Mouse (Mus musculus) Patski (cell line): Measurements from ENCODE around the gene Trim26. TPM values are rescaled to one million over a fixed set of nuclear protein-coding genes. Genes with fewer than 3 reads are reported as not detected.
"Not testable (repeated sequence)": the region's sequence is repeated elsewhere in the genome, so short reads cannot be mapped to it uniquely, and the experiment has no call there.

Experiments used
- ATAC-seq: fragments of 100-300 bp; one replicate; pipeline ENCODE4 v1.8.0; 2021
- CTCF ChIA-PET: fragments of 350-600 bp; sonication (Branson Sonifier 250); formaldehyde crosslinking; loops from one replicate; lab custom pipeline; 2022; ENCODE audit warnings: inconsistent platforms; lab: Charles Lee
- POLR2A ChIA-PET: fragments of 350-600 bp; sonication (Branson Sonifier 250); formaldehyde crosslinking; loops from one replicate; lab custom pipeline; 2022; ENCODE audit warnings: antibody characterized with exemption, inconsistent platforms; lab: Charles Lee
- DNase-seq: peaks from one replicate; pipeline ENCODE4 v3.0.0-alpha.2; 2011; ENCODE audit warnings: low read depth, low spot score
- H3K27me3 ChIP-seq: fragments of 371-371 bp; one replicate; pipeline ENCODE4 v1.5.1; 2021
- CTCF ChIP-seq: fragments of 100-300 bp; IDR thresholded peaks from one replicate; pipeline ENCODE4 v1.5.1; 2021
- in situ Hi-C: fragments of 300-500 bp; cut with MboI; formaldehyde crosslinking; loops from 3 replicates; pipeline ENCODE4 v1.11.1; 2018; ENCODE audit warnings: low pct_unique_long_range_greater_than_20kb, mixed read lengths
- polyA plus RNA-seq: library from polyadenylated mRNA; unstranded; gene quantifications from one replicate; pipeline ENCODE4 v1.2.3, GENCODE M21; 2021

Trim26 gene
- polyA plus RNA-seq, 1 experiment from 2014 or later: 38.9 TPM

DNA sequence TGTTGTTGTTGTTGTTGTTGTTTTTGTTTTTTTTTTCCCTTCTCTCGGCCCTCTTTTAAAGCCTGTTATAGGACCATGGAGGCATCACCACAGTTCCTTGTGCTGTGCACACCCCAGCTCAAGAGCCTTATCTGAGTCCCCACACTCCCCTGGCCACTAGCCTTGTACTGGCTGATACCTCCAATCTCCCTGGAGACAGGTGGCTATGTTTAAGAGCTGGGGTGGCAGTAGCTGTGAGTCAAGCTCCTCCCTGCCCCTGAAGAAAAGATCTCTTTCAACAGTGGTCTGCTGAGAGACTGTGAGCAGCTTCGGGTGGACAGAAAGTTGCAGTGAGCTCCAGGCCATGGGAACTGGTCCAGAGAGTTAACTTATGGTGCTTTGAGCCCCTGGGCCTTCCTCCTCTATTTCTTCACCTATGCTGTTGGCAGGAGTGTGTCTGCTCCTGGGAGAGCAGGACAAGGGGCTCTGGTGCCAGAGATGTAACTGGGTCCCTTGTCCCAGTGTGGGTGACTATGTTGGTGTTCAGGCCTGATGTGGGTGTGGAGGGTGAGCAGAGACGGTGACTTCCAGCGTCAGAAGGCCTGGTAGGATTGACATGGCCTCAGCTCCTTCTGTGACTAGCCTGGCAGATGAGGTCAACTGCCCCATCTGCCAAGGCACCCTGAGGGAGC lies 32.5 kb downstream of the Trim26 start, which contains the start of gene Trim10:
Trim10 (plus strand) TSS at position 291 of the 671 bp plus-strand sequence.
- CTCF ChIA-PET: interaction anchor here (1.1 kb wide), 1 partner anchor 12 kb away, joined by 3 read pairs; no protein-coding TSS in a partner anchor
- DNase-seq (no peak), ATAC-seq (no peak)
- POLR2A ChIA-PET: no interaction called here
- no peak for TF ChIP-seq CTCF
- H3K27me3 ChIP-seq: peaks cover 4% of the 10 kb centered on the region
- in situ Hi-C loops: no loop called here

DNA sequence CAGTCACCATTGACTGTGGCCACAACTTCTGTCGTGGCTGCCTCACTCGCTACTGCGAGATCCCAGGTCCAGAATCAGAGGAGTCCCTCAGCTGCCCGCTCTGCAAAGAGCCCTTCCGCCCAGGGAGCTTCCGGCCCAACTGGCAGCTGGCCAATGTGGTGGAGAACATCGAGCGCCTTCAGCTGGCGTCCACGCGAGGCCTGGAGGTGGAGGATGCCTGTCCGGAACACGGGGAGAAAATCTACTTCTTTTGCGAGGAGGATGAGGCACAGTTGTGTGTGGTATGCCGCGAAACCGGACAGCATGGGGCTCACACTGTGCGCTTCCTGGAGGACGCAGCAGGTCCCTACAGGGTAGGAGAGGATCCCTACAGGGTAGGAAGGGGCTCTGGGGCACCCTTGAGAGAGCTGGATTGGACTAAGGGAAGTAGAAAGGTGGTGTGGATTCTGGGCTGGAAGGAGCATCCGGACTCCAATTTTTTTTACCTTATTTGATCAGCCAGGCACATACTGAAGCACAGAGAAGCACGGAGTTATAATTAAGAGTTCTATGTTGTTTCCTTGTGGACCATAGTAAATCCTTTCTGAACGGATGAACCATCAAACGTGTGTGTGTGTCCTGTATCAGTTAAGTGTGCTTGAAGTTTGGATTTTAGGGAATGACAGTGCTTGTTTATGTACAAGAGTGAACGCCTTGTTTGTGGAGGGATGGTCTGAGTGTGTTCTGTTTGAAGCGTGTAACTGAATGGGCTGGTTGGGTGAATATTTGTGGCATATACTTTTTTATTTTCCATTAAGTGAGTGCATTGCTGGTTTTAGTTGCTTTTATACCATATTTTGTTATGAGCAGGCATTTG lies 33.2 kb downstream of the Trim26 start:
- POLR2A ChIA-PET: no interaction called here
- in situ Hi-C loops: no loop called here
- no peak for ATAC-seq
- no peak for DNase-seq
- TF ChIP-seq CTCF: no peak
- CTCF ChIA-PET: interaction anchor here (1.1 to 1.7 kb wide), 3 partner anchors 11 to 46 kb away, joined by 3 to 4 read pairs (median 3); no protein-coding TSS in a partner anchor
- H3K27me3 ChIP-seq: peaks cover 4% of the 10 kb centered on the region

DNA sequence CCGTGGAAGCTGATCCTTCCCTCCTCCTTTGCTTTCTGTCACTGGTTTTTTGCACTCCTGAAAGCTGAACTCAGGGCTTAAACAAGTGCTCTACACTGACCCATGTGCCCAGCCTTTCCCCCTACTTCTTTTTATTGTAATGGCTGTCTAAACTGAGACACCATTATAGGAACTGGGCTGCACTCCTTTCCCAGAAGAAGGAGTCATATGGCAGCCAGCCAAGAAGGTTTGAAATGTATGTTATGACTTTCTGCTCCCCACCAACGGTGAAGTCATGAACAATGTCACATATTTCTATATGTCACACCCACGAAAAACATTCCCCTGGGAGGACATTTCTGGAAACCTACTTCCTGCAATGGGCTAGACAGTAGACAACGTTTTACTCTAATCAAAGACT lies 37.7 kb downstream of the Trim26 start:
- in situ Hi-C loops: no loop called here
- no peak for ATAC-seq
- no peak for TF ChIP-seq CTCF
- ChIA-PET POLR2A (no interaction called here), CTCF (no interaction called here)
- no peak for DNase-seq
- no peaks in the 10 kb centered on the region for H3K27me3 ChIP-seq

DNA sequence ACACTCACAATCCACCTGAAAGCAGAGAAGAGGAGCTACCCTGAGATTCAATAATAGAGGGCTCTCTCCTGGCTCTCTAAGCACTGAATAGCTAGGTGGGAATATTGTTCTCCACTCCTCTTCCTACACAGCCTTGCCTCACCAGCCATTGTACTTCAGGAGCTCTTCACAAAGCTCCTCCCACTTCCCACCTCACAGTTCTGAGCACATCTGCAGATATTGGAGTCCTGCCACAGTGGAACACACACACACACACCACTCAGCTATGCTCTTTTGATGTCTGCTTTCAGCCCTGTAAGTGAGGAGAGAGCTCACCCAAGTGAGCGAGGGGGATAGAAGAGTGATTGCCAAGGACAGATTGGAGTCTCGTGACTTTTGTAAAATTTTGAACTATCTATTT lies 46.4 kb downstream of the Trim26 start:
- POLR2A ChIA-PET: no interaction called here
- in situ Hi-C loops: no loop called here
- no peak for DNase-seq
- ATAC-seq: no peak
- CTCF ChIA-PET: interaction anchor here (1.1 to 1.6 kb wide), 4 partner anchors 9 to 30 kb away, joined by 3 to 7 read pairs (median 4); no protein-coding TSS in a partner anchor
- no peak for TF ChIP-seq CTCF
- peaks cover 8% of the 10 kb centered on the region for H3K27me3 ChIP-seq

DNA sequence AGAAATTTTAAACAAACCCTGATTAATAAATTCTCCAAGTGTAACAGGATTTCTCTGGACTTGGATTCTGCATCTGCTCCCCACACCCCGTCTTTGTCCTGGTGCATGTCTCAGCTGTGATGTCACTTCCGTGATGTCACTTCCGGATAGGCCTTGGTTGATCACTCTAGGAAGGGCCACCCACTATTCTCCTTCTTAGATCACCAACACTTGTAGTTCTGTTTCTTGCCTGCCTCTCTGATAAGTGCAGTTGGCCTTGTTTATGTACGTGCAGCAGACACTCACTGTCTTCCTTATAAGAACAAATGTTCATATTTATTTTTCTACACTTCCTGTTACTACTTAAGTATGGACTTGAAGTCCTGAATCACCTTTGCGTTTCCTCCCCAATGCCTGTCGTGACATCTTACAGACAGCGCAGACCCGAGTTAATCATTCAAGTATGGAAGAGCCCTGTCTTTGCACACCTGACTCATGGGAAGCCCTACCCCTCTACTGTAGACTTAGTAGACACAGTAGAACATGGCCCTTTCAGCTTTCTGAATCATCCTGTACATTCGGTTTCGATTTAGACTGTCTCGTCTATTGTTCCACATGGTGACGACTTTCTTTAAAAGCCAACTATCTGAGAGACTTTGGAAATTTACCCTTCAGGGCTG lies 48.3 kb downstream of the Trim26 start:
- CTCF ChIA-PET: interaction anchor here (1.0 kb wide), 1 partner anchor 9 kb away, joined by 3 read pairs; no protein-coding TSS in a partner anchor

DNA sequence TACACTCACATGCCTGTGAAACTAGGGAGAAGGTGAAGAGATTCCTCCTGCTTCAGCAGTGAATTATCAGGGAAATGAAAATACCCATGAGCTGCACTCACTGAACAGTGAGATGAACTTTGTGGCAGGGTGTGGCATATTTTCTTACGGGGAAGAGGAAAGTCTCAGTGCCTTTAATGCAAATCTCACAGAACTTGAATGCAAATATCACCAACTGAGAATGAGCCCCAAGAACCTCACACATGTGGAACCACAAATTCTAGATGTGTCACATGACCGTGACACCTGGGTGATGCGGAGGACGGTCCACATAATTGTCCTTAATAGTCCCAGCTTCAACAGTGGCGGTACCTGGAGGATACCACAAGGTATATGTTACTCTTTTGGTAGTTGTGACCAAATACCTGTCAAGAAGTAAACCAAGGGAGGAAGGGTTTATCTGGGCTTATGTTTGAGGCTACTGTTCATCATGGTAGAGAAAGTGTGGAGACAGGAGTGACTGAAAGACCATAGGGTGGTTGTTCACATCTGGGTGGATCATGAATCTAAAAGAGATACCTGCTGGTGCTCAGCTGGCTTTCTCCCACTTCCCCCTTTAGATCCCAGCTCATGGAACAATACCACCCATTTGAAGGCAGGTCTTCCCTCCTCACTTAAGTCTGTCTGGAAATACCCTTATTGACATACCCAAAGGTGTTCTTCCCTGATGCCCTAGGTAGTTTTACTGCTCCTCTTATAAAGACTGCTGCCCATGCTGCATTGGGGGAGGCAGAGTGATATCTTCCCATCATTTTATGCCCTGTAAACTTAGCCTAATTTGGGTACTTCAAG lies 53.4 kb downstream of the Trim26 start, which contains the start of gene Trim40:
Trim40 (minus strand) TSS at position 51 of the 831 bp plus-strand sequence.
- TF ChIP-seq CTCF: no peak
- DNase-seq: no peak
- in situ Hi-C loops: loop anchor here (5.0 kb wide), 2 partner anchors 162 to 312 kb away; partner anchors contain the start of gene Olfr94
- ChIA-PET CTCF (interaction anchor here (5.9 kb wide), 1 partner anchor 23 kb away, joined by 51 read pairs; no protein-coding TSS in a partner anchor), POLR2A (no interaction called here)
- ATAC-seq: no peak
- peaks cover 22% of the 10 kb centered on the region for H3K27me3 ChIP-seq

More for the DNA sequence above, 48.3 kb downstream of the Trim26 start:
- in situ Hi-C loops: no loop called here
- DNase-seq: no peak
- H3K27me3 ChIP-seq: peaks cover 18% of the 10 kb centered on the region
- TF ChIP-seq CTCF: no peak
- POLR2A ChIA-PET: no interaction called here
- no peak for ATAC-seq

DNA sequence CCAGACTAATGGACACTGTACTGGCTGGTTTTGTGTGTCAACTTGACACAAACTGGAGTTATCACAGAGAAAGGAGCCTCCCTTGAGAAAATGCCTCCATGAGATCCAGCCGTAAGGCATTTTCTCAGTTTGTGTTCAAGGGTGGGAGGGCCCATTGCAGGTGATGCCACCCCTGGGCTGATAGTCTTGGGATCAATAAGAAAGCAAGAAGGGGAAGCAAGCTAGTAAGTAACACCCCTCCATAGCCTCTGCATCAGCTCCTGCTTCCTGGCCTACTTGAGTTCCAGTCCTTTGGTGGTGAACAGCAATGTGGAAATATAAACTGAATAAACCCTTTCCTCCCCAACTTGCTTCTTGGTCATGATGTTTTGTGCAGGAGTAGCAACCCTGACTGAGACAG lies 54.6 kb downstream of the Trim26 start:
- CTCF ChIA-PET: interaction anchor here (0.8 to 5.9 kb wide), 13 partner anchors 12 to 313 kb away, joined by 3 to 51 read pairs (median 7); no protein-coding TSS in a partner anchor
- peaks cover 22% of the 10 kb centered on the region for H3K27me3 ChIP-seq
- POLR2A ChIA-PET, DNase-seq, ATAC-seq: not testable (repeated sequence)
- in situ Hi-C loops: loop anchor here (5.0 kb wide), 2 partner anchors 161 to 311 kb away; partner anchors contain the start of gene Olfr94

DNA sequence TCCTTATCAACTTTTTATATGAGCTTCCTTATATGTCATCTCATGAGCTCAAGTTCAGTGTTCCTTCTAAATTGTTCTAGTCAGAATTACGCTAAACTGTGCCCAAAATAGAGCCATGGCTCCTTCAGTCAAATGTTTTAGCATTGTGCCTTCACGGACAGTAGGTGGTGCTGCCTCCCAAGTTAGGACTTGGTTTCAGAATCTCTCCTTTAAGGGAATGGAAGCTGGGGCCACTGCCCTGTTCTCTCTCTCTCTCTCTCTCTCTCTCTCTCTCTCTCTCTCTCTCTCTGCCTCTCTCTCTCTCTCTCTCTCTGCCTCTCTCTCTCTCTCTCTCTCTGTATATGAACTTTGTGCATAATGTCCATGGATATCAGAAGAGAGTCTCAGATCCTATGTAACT lies 55.4 kb downstream of the Trim26 start:
- peak; percentile 87 for TF ChIP-seq CTCF
- DNase-seq: no peak
- H3K27me3 ChIP-seq: peaks cover 20% of the 10 kb centered on the region
- ChIA-PET POLR2A (interaction anchor here (0.7 kb wide), 1 partner anchor 54 kb away, joined by 3 read pairs; no protein-coding TSS in a partner anchor), CTCF (interaction anchor here (0.7 to 5.9 kb wide), 27 partner anchors 9 to 312 kb away, joined by 3 to 51 read pairs (median 5); no protein-coding TSS in a partner anchor)
- in situ Hi-C loops: loop anchor here (5.0 kb wide), 2 partner anchors 160 to 310 kb away; partner anchors contain the start of gene Olfr94
- ATAC-seq: peak; percentile 80

DNA sequence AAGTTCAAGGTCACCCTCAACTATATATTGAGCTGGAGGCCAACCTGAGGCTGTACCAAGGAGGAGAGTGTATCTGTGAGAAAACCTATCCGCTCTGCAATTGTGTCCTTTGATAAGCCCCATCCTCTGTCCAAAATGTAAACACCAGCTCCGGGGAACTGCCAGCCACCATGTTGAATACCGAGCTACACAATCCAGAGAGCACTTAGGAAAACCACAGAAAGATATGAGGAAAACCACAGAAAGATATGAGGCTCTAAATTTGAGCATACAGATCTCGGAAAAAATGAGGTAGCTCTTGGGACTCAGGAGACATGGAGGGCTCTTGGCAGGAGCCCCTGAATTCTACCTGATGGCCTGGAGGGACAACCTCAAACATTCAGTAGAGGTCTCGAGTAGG lies 56.5 kb downstream of the Trim26 start:
- peaks cover 14% of the 10 kb centered on the region for H3K27me3 ChIP-seq
- in situ Hi-C loops: loop anchor here (5.0 kb wide), 2 partner anchors 159 to 309 kb away; partner anchors contain the start of gene Olfr94
- POLR2A ChIA-PET: no interaction called here
- ATAC-seq (no peak), DNase-seq (no peak)
- CTCF ChIA-PET: interaction anchor here (0.8 to 5.9 kb wide), 14 partner anchors 8 to 304 kb away, joined by 3 to 51 read pairs (median 6); no protein-coding TSS in a partner anchor
- TF ChIP-seq CTCF: no peak
